Mouse (Mus musculus) liver, embryonic 14.5 days (tissue): ENCODE measurements around the gene Hist4h4. TPM values are rescaled to one million over a fixed set of nuclear protein-coding genes. Genes with fewer than 3 reads are reported as not detected.

Experiments
- ATAC-seq: fragments of 200-750 bp; cut with Nextera tagmentation; 2 replicates; pipeline ENCODE4 v1.8.0; 2017; ENCODE audit warnings: moderate number of reproducible peaks, mild to moderate bottlenecking, moderate library complexity; ENCODE audit not compliant: insufficient read depth
- DNase-seq, 3 experiments: peaks; one replicate each; pipeline ENCODE4 v3.0.0-alpha.2; 2012 to 2013; ENCODE audit warnings: low read depth in 3 of 3, low spot score in 3 of 3
- H3K27ac ChIP-seq: fragments of 300-500 bp; sonication (generic); 2 replicates; pipeline ENCODE4 v1.5.1; 2014; ENCODE audit warnings: moderate library complexity, mild to moderate bottlenecking, control low read depth, inconsistent platforms
- H3K27me3 ChIP-seq: fragments of 300-500 bp; sonication (generic); 2 replicates; pipeline ENCODE4 v1.6.1; 2014; ENCODE audit warnings: mild to moderate bottlenecking, low read length, moderate library complexity; ENCODE audit not compliant: control insufficient read depth, insufficient read depth
- H3K36me3 ChIP-seq: fragments of 300-500 bp; sonication (generic); replicated peaks from 2 replicates; pipeline ENCODE4 v1.6.1; 2014; ENCODE audit warnings: low read depth; ENCODE audit not compliant: control insufficient read depth, insufficient read depth
- H3K4me1 ChIP-seq, 2 experiments: fragments of 200-500 bp in 1 of 2; fragments of 300-500 bp in 1 of 2; sonication (generic) in 1 of 2; replicated peaks; 2 replicates each; pipeline ENCODE4 v1.6.1; 2012 to 2014; ENCODE audit warnings: antibody characterized with exemption in 1 of 2, inconsistent platforms in 1 of 2, low read length in 1 of 2; ENCODE audit not compliant: control insufficient read depth in 2 of 2, insufficient read depth in 2 of 2
- H3K4me2 ChIP-seq: fragments of 300-500 bp; sonication (generic); 2 replicates; pipeline ENCODE4 v1.6.1; 2014; ENCODE audit warnings: low read depth, mild to moderate bottlenecking, control low read depth, moderate library complexity
- H3K4me3 ChIP-seq, 2 experiments: fragments of 200-500 bp in 1 of 2; fragments of 300-500 bp in 1 of 2; sonication (generic) in 1 of 2; 2 replicates each; pipeline ENCODE4 v1.5.1; 2012 to 2014; ENCODE audit warnings: low read depth in 2 of 2, low read length in 2 of 2, mild to moderate bottlenecking in 2 of 2, control low read depth in 1 of 2, inconsistent platforms in 1 of 2, moderate library complexity in 1 of 2; ENCODE audit not compliant: insufficient read depth in 1 of 2
- H3K9ac ChIP-seq: fragments of 300-500 bp; sonication (generic); replicated peaks from 2 replicates; pipeline ENCODE4 v1.6.1; 2014; ENCODE audit warnings: mild to moderate bottlenecking, control low read depth, moderate library complexity
- H3K9me3 ChIP-seq: fragments of 300-500 bp; sonication (generic); 2 replicates; pipeline ENCODE4 v1.6.1; 2016; ENCODE audit warnings: low read length, mixed read lengths; ENCODE audit not compliant: control insufficient read depth
- CTCF ChIP-seq: IDR thresholded peaks from 2 replicates; pipeline ENCODE4 v1.5.1; 2016; ENCODE audit warnings: antibody characterized with exemption, low read depth, control low read depth
- EP300 ChIP-seq: IDR thresholded peaks from 2 replicates; pipeline ENCODE4 v1.6.1; 2016; ENCODE audit warnings: antibody characterized with exemption, low read depth
- WGBS: fragments of 180-500 bp; shearing (Covaris S2); extraction: QIAGEN DNeasy Blood & Tissue Kit; methylation state at CpG from one replicate; pipeline ENCODE4 v1.1.7; 2014; ENCODE audit not compliant: insufficient replicate concordance; 5-methylcytosine and 5-hydroxymethylcytosine counted together
- polyA plus RNA-seq, 2 experiments: library from polyadenylated mRNA; depleted of rRNA in 1 of 2; stranded (reverse) in 1 of 2; unstranded in 1 of 2; fragments of >200 nt; fragmentation: Nextera tagmentation in 1 of 2; extraction: Ambion mirVana in 1 of 2; gene quantifications; 2 replicates each; pipeline versions ENCODE4 v1.2.1 to v1.2.3; 2012 to 2014

The Hist4h4 gene
- polyA plus RNA-seq, 2 experiments = 1.6 to 2.4 TPM

GRCm38 (mm10) chr6:136827516-136827880 is 23.3 kb upstream of the Hist4h4 start, which contains the start of gene BC049715:
BC049715 (plus strand) TSS chr6:136827626.
- Histone ChIP-seq H3K4me3 (peak within 1 kb of the TSS; percentile 84 to 98), H3K36me3 (peaks cover 29% of the 10 kb centered on the region), H3K4me1 (peaks cover 5 to 9% of the 10 kb centered on the region in 2 experiments), H3K4me2 (peak within 1 kb of the TSS; percentile 91), H3K27ac (peak within 1 kb of the TSS; percentile 67), H3K27me3 (no peaks in the 10 kb centered on the region), H3K9me3 (no peaks in the 10 kb centered on the region), H3K9ac (peak within 1 kb of the TSS; percentile 99)
- DNase-seq (no peak), ATAC-seq (peak; percentile 43; the same call in 1 of the 2 replicates)
- TF ChIP-seq EP300 (no peak), CTCF (no peak)
- WGBS = under 1% methylated on average over 34 of the region's 34 CpGs

GRCm38 (mm10) chr6:136827116-136827515 is 22.9 kb upstream of the Hist4h4 start:
- H3K9me3 ChIP-seq = no peaks in the 10 kb centered on the region
- H3K4me2 ChIP-seq = peak overlapping the region; percentile 91
- peak overlapping the region; percentile 67 for H3K27ac ChIP-seq
- peaks cover 33% of the 10 kb centered on the region for H3K36me3 ChIP-seq
- H3K27me3 ChIP-seq = no peaks in the 10 kb centered on the region
- TF ChIP-seq EP300 (no peak), CTCF (no peak)
- H3K4me3 ChIP-seq = peak overlapping the region; percentile 84 to 98
- DNase-seq = no peak
- no peak for ATAC-seq
- 5% methylated on average over 7 of the region's 7 CpGs for WGBS
- peak overlapping the region; percentile 99 for H3K9ac ChIP-seq
- H3K4me1 ChIP-seq = peaks cover 5 to 9% of the 10 kb centered on the region in 2 experiments

GRCm38 (mm10) chr6:136824987-136825386 is 20.8 kb upstream of the Hist4h4 start:
- Histone ChIP-seq H3K27ac (no peak overlapping the region), H3K9ac (no peak overlapping the region), H3K27me3 (no peaks in the 10 kb centered on the region), H3K4me3 (no peak overlapping the region), H3K4me1 (peaks cover 5 to 9% of the 10 kb centered on the region in 2 experiments), H3K36me3 (peaks cover 54% of the 10 kb centered on the region), H3K4me2 (no peak overlapping the region), H3K9me3 (no peaks in the 10 kb centered on the region)
- 92% methylated on average over 8 of the region's 8 CpGs for WGBS
- ATAC-seq (no peak), DNase-seq (no peak)
- no peak for TF ChIP-seq EP300
- no peak for TF ChIP-seq CTCF

- Histone ChIP-seq H3K27ac (no peak overlapping the region), H3K36me3 (peaks cover 92% of the 10 kb centered on the region), H3K4me2 (no peak overlapping the region), H3K9ac (no peak overlapping the region), H3K27me3 (no peaks in the 10 kb centered on the region), H3K4me3 (no peak overlapping the region), H3K4me1 (no peaks in the 10 kb centered on the region), H3K9me3 (no peaks in the 10 kb centered on the region)
- 91% methylated on average over 18 of the region's 18 CpGs for WGBS
- DNase-seq = no peak
- ATAC-seq = peak; percentile 17; the same call in 1 of the 2 replicates
- TF ChIP-seq CTCF (no peak), EP300 (no peak)
These were observed 16.9 kb upstream of the Hist4h4 start for GRCm38 (mm10) chr6:136821086-136821485.

DNA sequence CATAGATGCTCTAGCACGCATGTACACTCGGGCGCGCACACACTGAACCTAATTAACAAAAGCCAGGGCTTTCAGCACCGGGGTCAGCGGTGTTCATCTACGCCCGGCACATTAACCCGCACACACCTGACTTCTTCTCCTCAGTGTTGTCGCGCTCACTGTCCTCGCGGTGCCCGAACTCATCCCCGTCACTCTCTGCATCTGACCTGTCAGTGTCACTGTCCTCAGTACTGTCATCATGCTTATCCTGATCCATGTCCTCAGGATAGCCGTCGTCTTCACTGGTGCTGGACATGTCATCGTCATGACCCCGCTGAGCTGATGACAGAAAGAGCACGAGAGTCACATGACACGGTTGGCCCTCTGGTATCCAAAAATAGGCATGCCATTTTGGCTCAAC is 16.2 kb upstream of the Hist4h4 start:
- 0 out of 2 replicates have a peak, but pooled peaks have one; percentile 16 for ATAC-seq
- H3K4me2 ChIP-seq = no peak overlapping the region
- WGBS = 94% methylated on average over 21 of the region's 21 CpGs
- H3K9me3 ChIP-seq = no peaks in the 10 kb centered on the region
- no peak overlapping the region for H3K27ac ChIP-seq
- no peak overlapping the region for H3K4me3 ChIP-seq
- no peak overlapping the region for H3K9ac ChIP-seq
- no peak for DNase-seq
- no peaks in the 10 kb centered on the region for H3K27me3 ChIP-seq
- no peaks in the 10 kb centered on the region for H3K4me1 ChIP-seq
- peaks cover 94% of the 10 kb centered on the region for H3K36me3 ChIP-seq
- TF ChIP-seq EP300 (no peak), CTCF (no peak)
